Mouse (Mus musculus): ENCODE results near the gene Gmpr2.

Gmpr2 gene

DNA sequence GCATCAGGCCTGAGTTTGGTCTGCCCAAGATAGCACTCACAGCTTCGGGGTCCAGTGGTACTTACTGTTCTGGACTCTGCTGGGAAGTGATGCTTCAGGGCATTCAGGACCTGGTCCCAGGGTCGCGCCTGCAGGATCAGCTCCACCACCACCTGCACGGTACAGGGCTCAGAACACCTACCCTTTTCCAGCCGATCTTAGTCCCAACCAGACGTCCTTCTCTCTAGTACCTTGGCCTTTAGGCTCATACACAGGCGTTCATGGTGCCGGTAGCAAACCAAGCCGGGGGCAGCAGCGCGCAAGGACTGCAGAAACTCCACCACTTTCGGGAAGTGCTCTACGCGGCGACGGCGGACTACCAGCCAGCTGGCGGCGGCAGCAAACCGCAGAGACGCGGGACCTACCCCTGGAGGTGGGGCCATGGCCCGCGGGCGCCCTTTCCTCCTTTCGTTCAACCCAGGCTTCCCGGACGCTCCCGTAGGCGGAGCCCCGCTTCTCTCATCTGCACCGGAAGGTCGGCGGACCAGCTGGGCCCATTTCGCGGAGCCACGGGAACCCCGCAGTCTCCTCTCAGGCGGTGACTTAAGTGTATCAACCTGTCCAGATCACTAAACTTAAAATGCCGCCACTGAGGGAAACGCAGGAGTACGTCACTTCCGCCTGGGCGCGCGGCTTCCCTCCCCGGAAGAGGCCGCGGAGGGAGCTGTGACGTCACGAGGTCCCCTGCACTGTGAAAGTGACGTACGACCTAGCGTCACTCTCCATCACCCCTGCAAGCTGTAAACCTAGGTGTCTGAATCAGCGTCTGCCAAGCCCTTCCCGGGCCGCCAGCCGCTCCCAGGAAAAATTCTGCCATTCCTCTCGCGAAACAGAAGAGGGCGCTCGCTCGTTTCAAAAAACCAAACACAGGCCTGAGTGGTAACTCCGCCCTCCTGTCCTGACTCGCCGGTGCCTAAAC is 9.7 kb downstream of the Gmpr2 start, which contains the start of gene Tinf2:
TSS of gene Tinf2 (minus strand) at position 661 of the 958 bp plus-strand sequence.
- peak; percentile 90 for DNase-seq (ENCODE audit: low spot score)

DNA sequence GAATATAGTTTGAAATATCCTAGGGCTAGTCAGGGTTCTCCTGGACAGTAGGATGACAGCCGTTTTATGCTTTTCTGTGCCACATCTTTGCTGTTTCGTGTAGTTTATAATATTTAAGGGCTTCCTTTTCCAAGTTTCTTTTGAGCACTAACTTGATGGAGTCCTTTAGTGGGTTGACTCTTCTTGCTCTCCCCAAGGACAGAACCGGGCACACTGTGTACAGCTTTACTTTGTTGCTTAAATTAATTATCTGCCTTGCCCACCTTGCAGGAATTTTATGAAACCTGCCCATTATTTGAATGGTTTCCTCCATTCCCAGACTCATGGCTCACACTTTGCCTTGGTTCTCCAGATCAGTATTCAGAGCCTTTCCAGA is 10.4 kb downstream of the Gmpr2 start:
- DNase-seq (ENCODE audit: low spot score), result no peak

DNA sequence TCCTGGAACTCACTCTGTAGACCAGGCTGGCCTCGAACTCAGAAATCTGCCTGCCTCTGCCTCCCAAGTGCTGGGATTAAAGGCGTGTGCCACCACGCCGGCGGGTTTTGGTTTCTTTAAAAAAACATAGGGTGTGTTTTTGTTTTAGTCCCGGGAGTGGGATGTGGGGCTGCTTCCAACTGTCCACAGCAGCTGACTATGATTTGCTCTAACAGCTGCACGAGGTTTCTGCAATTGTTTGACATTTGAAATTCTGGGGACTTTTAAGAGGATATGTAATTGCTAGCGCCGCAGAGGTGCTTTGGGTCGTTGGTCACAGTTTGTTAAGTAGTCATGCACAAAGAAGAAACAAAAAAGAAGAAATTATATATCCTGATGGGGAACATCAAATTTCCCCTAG is 17.7 kb downstream of the Gmpr2 start:
- no peak for DNase-seq (ENCODE audit: low spot score)

DNA sequence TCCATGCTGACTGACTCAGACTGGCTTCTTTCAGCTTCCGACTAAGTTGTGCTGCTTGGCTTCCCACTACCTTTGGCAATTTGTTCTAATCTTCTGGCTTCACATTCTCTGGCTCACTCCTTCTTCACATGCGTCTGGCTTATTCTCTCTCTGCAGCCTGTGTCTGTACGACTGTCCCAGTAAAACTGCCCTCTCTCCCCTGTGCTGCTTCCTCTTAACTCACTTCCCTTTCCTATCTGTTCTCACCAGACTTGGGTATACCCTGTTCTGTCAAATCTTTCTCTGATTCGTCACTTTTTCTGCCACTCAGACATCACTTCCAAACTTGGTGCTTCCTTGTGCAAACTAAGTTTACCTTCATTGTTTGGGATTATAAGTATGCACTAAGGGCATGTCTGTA is 25.5 kb downstream of the Gmpr2 start:
- DNase-seq (ENCODE audit: low spot score), result no peak

DNA sequence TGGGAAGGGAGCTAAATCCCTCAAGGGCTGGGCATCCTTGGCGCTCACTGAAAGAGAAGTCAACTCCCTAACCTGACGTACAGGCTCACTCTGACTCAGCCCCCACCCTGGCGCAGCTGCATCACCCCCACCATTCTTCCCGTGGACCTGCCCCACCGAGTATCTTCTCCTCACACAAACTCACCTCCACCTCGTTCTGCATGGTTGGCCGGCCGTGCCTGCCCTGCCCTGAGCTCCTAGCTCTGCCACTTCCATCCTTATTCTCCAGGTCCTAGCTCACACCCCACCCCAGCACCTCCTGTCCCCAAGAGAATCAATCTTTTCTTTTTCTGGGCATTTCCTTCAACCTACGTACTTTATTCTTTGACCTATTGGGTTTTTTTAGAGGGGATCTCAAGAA is 29.4 kb downstream of the Gmpr2 start:
- no peak for DNase-seq (ENCODE audit: low spot score)

DNA sequence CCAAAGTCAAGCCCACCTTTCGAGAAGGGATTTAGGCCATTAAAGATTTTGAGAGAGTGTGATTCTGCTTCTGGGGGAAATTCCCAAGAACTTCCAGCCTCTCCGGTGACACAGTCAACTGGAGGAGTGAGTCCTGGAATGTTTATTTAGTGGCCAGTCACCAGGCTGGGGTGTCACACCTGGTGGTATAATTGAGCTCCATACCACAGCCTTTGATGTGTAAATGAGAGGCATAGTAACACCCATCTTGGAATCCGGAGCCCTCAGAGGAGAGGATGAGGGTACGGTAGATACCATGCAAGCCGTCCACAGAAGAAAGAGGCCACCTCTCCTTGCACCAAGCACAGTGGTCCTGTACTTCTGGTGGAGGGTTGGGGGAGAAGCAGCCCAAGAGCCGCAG is 31.0 kb downstream of the Gmpr2 start:
- no peak for DNase-seq (ENCODE audit: low spot score)

DNA sequence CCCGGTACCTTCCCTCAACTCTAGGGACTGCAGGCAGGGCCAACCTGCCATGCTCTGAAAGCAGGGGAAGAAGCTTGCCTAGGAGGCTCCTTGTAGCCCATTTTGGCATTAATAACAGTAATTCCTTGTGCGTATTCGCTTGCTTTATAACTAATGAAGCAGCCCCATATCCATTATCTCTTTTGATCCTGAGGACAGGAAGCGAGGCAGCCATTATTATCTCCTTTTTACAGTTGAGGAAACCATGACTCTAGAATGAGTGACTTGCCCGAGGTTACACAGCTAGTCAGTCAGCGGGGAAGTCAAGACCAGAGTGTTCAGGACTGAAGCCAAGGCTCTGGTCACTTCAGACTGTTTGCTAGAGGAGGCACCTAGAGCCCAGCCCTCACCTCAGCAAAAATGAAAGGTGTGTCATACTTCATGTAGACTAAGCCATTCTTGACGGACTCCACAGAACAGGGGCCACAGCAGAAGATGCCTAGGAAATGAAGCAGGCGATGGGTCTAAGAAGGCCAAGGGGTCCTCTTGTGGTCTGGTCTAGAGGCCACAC is 34.4 kb downstream of the Gmpr2 start:
- no peak for DNase-seq (ENCODE audit: low spot score)

DNA sequence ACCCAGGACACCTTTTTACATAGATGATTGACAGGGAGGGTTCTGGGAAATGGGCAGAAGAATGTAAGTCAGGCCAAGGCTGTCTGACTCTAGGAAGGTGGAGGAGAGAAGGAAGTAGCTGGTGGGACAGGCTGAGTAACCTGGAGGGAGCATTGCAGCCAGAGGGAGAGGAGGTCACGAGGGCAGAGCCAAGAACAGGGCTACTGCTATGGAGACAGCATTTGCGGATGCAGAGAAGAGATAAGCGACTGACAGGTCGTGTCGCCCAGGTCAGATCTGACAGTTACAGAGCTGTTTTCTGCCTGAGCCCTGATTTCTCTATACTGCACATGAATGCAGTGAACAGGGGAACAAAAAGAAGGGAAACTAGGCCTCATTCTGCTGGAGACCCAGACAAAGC is 35.7 kb downstream of the Gmpr2 start:
- no peak for DNase-seq (ENCODE audit: low spot score)

DNA sequence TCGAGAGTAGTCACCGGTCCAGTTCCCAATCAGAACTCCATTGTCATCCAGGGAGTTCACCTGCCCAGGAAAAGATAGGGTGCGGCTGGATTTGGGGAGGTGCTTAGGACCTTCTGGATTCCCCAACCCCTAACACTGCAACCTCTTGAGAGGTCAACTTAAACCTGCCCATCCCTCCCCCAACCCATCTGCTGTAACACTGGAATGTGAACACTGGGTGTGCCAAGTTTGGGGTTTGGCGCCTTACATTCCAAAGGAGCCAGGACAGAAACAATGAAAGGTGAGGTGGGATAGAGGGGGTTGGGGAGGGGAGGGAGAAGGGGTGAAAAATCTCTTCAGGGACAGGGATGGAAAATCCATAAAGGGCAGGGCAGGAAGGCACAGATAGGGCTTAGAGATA is 37.8 kb downstream of the Gmpr2 start:
- no peak for DNase-seq (ENCODE audit: low spot score)

DNA sequence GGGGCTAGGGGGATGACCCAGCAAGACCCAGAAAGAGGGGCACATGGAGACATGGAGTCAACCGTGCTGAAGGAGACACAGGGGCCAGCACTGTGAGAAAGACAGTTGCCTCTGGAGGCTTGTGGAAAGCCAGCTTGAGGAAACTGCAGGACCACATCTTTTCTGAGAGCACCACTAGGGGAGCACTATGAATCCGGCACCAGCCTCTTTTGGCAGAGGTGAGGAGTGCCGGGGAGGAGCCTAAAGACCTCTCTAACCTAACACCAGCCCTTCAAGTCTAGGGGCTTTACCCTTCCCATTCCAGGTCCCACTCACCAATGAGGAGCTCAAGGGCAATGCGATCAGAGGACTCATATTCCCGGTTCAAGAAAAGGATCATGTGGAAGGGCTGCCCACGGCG is 40.0 kb downstream of the Gmpr2 start:
- DNase-seq (ENCODE audit: low spot score), result no peak

DNA sequence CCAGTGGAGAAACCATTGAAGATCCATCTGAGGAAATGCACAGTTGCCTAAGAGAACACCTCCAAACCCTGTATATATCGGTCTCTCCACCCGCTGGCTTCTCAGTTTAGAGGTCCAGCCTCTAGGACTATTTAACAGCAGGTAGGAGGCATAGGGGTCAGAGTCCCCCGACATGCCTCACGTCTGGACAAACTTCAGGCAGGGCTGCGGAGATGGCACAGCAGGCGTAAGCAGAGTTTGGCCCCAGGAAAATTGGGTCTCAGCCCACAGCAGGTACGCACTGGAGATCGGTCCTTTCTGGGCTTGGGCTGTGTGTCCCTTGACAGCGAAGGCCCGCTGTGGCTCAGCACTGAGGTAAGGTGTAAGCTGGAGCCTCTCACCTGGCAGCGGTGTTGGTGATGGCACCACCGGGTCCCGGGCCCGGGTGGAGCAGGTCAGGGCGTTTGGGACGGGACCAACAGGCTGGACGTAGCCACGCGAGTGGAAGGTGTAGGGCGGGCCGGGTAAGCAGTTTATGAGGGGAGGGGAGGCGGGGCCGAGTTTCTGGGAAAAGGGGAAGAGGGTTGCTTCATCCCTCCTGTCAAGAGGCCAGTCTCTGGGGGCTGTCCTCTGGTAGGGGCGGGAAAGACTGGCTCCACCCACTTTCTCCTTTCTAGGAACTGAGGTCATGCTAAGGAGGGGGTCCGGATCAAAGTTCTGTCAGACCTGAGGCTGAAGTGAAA is 41.4 kb downstream of the Gmpr2 start:
- DNase-seq (ENCODE audit: low spot score), result no peak

DNA sequence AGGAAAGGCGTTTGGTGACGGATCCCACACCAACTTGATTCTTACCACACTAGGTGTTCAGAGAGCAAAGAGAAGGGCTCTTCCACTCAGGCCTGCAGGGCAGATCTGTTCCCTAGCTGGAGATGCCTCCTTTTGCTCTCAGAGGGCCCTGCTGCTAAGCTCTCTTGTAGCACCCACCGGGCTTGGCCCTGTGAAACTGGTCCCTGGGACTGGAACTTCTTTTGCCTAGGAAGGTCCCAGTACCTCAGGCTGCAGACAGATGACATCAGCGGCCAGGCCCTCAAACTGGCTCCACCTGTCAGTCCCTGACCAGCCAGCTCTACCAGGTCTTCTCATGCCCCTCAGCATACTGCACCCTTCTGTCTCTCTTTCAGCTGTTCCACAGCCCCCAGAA is 42.0 kb downstream of the Gmpr2 start, which contains the start of gene Tgm1:
TSS of gene Tgm1 (minus strand) at position 198 of the 394 bp plus-strand sequence.
- DNase-seq (ENCODE audit: low spot score), result no peak

DNA sequence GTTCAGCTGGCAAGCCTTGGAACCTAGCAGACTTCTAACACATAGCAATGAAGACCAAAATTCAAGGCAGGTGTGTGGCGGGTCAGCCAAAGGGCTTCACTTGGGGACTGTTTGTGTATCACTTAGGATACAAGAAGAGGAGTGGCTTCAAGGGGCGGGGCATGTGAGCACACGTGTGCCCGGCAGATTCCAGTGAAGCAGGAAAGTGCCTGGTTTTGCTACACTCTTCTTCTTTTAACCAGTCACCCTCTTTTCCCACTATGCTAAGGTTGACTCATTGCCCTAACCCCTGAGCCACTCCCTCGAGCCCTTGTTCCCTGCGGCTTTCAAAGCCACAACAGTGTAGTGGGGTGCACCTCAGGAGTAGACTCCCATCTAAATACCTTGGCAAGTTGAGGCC is 43.2 kb downstream of the Gmpr2 start:
- DNase-seq (ENCODE audit: low spot score), result no peak

DNA sequence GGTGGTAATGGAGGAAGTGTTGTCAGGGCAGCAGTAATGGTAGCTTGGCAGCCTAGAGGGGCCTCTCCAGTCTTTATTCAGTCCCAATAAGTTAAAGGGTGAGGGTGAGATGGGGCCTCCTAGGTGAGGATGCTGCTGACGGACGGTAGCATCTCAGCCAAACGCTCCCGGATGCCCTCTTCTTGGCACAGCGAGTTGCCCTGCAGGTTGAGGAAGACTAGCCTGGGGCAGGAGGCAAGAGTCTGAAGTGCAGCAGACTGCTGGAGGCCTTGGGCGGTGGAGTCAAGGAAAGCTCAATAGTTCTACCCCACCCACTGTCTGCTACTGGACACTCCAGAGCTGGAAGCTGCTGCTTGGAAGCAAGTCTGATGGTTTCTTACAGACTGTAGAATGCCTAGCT is 44.5 kb downstream of the Gmpr2 start:
- DNase-seq (ENCODE audit: low spot score), result no peak

DNA sequence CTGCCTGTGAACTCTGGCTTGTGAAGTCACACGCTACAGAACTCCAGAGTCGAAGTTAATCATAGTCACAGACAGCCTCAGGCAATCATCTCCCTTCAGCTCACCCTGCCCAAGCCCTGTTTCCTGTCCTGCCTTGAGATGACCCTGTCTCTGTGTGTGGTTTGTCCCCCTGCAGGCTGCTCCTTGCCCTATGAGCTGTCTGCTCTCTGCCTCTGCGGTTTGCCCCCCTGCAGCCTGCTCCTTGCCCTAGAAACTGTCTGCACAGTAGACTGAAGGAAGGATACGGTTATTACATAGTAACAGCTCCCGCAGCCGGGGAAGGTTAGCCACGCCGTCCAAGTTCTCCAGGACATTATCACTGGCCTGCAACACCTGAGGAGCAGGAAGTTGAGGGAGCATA is 45.1 kb downstream of the Gmpr2 start:
- DNase-seq (ENCODE audit: low spot score), result no peak

DNA sequence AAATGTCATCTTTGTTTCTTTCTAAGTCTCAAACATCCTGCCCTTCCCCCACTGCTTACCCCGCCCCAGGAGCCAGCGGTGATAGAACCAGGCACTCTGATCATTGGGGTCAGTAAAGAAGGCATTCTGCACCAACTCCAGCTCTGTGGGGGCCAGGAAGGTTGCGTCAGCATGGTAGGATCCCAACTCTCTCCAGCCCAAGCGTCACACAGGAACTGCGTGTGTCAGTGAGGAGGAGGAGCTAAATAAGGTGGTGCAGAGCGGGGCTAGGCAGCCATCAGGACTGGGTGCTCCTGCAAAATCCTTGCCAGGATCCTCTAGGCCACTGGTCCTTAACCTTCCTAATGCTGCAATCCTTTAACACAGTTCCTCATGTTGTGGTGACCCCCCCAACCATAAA is 48.0 kb downstream of the Gmpr2 start:
- DNase-seq (ENCODE audit: low spot score), result no peak

DNA sequence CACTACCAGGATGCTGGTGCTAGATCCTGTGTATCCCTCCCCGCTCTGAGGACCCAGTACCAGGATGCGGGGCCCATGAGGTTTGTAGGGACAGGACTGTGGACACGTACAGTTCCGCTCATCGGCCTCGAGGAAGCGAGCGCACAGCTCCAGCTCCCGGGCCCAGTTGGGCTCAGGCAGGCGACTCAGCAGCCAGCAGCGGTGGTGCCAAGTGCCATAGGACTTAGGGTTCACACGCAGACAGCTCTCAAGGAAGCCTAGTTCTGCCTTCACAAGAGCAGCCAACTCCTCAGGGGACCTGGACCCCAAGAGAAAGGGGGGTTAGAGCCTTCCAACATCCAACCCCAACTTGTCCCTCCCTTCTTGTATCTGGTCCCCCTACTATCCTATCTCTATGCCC is 48.9 kb downstream of the Gmpr2 start:
- DNase-seq (ENCODE audit: low spot score), result no peak

DNA sequence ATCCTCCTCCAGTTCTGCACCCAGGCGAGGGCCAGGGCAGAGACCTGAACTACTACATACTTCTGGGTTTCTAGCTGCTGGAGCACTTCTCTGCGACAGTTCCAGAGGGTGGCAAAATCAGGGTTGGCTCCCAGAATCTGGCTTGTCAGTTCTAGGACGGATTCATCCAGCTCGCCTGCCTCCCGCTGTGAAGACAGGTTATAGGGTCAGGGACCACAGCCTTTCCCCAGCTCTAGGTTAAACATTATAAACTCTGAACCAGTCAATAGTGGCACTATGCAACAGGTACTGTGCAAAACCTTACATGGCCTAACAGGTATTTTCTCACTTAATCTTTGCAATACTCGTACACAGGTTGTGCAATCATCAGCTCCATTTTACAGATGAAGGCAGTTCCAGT is 49.3 kb downstream of the Gmpr2 start:
- no peak for DNase-seq (ENCODE audit: low spot score)

DNA sequence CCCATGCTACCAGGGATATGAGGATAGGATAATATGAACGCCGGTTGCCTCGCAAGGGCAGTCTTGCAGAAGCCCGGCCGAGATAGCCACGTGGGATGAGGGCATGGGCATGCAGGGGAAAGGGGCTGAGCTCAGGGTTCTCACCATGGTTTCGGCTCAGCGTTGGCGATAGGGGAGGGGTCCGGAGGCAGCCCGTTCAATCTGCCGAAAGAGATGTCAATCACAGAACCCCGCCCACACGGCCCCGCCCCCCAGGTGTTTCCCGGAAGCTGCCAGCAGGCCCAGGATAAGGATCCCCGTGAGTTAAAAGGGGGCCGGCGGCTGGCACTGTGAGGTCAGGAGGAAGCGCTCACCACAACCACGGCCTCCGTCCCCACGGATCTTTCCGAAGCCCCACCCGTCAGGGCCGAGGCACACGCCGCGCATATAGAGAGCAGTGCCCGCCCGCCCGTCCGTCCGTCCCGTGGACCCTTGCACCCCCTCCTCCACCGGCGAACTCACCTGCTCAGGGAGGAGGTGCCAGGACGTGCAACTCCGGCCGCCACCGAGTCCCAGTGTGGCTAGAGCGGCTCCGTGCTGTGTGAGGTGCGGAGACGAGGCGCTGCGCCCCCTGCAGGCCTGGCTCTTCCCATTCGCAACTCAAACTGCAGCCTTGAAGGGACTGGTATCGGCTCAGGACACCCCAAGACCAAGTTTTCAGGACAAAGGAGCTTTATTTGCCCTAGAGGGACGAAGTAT is 50.1 kb downstream of the Gmpr2 start, which contains the start of gene Rabggta:
TSS of gene Rabggta (minus strand) at position 564 of the 738 bp plus-strand sequence.
- peak; percentile 81 for DNase-seq (ENCODE audit: low spot score)

DNA sequence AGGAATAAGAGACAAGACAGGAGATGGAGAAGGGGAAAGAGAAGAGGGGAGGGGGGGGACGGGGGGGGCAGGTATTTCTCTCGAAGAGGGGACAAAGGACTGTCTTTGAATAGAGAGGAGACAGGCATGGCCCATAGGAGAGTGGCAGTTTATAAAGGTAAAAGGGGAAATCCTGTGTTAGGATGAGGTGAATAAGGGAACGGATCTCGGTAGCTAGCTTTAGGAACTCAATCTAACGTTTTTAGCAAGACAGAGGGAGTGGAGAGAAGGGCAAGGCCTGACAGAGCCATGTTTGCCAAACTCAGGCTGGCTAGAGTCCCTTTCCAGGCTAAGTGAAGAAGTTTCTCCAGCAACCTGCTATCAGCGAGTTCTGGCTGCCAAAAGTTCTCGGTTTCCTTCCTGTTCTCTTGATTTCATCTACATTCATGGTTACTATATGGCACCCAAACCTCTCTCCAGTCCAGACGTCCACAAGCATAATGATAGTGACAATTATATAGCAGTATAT is 50.8 kb downstream of the Gmpr2 start:
- DNase-seq (ENCODE audit: low spot score), result peak; percentile 10

DNA sequence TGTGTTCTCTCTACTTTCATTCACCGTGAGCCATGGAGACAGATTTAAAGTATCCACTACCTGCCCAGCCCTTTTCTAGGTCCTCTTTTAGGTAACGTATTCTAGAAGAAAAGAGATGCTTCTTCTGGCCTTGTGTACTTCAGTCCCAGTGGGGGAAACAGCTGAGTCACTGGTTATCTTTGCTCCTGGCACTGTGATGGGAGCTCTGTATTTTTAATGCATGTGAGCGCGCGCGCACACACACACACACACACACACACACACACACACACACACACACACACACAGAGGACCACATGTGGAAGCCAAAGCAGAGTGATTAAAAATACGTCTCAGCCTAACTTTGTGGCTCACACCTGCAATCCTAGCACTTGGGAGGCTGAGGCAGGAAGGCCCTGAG is 51.7 kb downstream of the Gmpr2 start:
- DNase-seq (ENCODE audit: low spot score), result no peak

DNA sequence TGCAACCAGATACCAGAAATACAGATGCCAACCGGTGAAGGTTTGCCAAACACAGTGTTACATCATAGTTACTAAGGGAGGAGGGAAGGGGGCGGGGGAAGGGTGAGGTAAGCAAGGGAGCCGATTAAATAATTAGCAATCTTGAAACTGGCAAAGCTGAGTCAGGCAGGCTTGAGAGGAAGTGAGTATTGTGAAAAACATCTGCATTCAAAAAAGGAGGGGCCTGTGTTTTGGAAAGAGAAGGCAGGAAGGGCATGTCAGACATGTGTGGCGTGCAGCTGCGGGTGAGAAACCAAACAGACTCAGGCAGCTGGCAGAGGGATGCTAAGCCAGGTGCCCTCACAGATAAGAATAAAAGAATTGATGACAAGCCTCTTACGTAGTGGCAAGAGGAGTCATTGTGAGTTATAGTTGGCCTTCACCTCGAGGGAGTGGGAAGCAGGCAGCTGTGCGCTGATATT is 52.7 kb downstream of the Gmpr2 start:
- DNase-seq (ENCODE audit: low spot score), result peak; percentile 79

Data from adipocyte (in vitro differentiated cells).